Mouse (Mus musculus): ENCODE results near the gene Kcng3. TPM values are rescaled to one million over a fixed set of nuclear protein-coding genes. Genes with fewer than 3 reads are reported as not detected.

Kcng3 gene
- total RNA-seq, 2 experiments from 2014 or later, result 4.0 to 4.9 TPM

DNA sequence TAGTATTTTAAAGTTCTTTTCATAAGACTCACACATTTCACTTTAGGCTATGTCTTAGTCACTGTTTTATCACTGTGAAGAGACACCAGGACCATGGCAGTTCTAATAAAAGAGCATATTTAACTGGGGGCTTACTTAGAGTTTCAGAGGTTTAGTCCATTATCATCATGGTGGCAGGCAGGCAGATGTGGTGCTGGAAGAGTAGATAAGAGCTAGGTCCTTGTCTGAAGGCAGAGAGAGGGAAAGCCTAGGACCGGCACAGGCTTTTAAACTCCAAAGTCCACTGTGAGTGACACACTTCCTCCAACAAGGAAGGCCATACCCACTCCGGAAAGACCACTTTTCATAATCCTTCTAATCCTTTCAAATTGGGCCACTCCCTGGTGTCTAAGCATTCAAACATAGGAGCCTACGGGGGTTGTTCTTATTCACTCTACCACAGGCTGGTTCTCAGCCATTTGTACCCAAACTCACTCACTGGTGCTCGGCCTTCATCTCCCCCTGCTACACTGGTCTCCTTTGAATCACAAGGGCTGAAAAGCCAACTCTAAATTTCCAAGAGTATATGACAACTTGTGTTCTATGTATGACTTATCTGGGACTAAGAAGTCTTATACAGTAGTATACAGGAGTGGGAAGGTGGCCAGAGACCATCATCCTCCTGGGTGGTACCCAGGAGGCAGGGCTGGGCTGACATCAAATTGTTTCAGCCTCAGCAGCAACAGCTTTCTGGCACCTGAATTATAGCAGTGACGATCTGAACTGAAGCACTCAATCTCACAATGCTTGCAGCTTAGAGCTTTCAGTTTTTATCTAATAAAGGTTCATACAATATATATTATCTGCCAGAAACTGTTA is 69.3 kb downstream of the Kcng3 start:
- DNase-seq, result no peak
- intact Hi-C loops (cut with DNase I), result no loop called here

- intact Hi-C loops (cut with DNase I), result no loop called here
- no peak for DNase-seq
These were observed 72.6 kb downstream of the Kcng3 start for GRCm38 (mm10) chr17:83559081-83559480.

GRCm38 (mm10) chr17:83555836-83556235 is 75.9 kb downstream of the Kcng3 start:
- DNase-seq, result no peak

GRCm38 (mm10) chr17:83554997-83555396 is 76.7 kb downstream of the Kcng3 start:
- DNase-seq, result no peak
- intact Hi-C loops (cut with DNase I), result no loop called here

More at GRCm38 (mm10) chr17:83555836-83556235, 75.9 kb downstream of the Kcng3 start:
- intact Hi-C loops (cut with DNase I), result no loop called here

DNA sequence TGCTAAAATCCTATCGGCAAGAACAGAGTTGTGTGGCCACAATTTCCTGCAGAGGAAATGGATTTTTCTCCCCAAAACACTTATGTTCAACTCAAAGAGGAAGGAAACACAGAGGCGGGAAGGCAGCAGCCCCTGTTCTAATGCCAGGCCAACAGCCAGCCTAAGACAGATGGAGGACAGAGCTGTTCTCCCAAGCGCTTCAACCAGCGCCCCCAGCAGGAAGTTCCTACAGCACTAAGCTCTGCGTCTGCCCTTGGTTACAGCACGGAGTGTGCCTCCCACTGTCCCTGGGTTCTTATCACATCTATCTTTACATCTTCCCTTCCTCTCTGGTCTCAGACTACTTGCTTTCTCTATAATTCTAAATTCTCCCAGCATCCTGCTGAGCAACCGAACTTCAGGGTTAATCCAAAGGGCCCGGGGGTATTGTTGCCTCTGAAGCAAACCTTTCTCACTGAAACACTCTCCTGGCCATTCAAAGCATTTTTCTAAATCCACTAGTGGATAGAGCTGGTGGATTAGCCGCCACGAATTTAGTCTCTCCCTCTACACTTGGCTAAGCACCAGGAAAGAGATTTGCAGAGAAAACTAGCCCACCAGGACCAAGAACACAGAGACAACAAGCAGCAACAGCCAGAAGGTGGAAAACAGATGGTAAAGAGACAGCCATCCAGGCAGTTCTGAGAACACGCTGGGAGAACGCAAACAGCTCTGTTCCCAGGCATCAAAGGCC is 83.0 kb downstream of the Kcng3 start:
- DNase-seq, result peak; percentile 70

DNA sequence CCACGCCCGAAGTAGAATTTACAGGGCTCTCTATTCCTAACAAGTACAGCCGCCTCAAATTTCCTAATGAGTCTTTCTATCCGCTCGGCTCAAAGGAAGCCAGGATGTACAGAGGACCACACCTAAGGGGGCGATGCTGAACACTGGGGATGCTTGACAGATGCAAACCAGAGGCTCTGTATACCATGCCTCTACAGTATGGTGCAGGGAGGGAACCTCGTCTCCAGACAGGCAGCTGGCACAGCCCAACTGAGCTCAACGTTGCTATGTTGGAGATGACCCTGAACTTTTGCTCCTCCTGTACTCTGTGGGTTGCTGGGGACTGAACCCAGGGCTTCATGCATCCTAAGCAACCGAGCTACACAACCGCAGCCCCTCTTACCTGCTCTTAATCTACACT is 84.5 kb downstream of the Kcng3 start:
- intact Hi-C loops (cut with DNase I), result no loop called here
- DNase-seq, result no peak

More for the DNA sequence above, 83.0 kb downstream of the Kcng3 start:
- intact Hi-C loops (cut with DNase I), result no loop called here

DNA sequence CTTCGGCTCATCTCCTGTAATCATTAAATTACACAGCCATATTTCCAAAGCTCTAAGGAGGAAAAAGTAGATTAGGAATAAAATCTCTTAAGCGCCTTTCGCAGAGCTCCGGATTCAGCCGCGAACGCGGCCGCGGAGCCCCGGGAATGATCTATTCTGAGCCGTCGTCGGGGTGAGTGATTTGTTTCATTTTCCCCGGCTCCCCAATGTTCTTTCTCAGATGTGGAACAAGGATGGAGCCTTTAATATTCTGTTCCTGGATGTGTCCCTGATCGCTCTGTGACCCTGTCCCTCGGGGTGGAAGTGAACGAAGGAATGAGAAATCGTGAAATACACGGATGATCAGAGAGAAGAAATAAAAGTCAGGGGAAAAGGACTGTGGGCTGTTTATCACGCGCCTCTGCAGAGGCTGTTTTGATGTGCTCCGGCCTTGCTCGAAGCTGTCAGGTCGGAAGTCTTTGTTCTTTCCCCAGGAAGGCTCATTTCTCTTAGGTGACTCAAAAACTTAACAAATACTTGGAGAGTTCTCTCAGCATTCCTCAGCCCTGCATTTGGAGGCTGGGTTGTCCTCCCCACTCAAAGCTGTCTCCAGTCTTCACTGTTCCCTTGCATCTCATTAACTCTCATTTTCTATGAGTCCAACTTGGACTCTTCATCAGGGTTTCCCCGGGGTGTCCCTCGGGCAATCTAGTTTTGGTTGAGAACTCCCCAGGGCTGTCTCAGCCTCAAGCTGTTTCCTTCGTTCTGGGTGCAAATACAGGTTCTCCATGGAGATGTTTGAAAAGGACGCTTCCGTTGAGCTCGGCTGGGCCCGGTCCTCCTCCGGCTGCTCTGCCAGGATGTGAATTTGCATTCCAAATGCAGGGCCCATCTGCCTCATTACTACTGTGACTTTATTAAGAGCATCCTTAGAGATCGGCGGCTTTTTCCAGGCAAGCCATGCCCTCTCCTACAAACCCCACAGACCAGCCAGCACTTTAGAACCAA is 85.6 kb downstream of the Kcng3 start:
- intact Hi-C loops (cut with DNase I), result no loop called here
- DNase-seq, result peak; percentile 46

DNA sequence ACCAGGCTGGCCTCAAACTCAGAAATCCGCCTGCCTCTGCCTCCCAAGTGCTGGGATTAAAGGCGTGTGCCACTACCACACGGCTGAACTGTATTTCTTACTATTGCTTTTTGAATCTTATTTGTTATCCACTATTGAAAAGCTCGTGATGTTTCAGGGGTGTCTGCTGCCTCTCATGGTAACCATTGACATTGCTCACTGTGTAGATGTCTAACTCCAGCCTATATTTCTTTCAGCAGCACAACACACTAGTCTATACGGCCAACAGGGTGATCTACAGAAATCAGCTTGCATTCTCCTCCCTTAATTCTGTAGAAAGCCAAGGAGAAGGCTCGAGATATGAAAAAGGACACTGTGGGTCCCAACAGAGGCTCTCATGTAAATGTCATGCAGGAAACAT is 86.4 kb downstream of the Kcng3 start:
- intact Hi-C loops (cut with DNase I), result no loop called here
- DNase-seq, result no peak

- no peak for DNase-seq
- intact Hi-C loops (cut with DNase I), result no loop called here
These were observed 89.3 kb downstream of the Kcng3 start for GRCm38 (mm10) chr17:83542424-83542823.

GRCm38 (mm10) chr17:83539262-83540037 is 92.2 kb downstream of the Kcng3 start:
- no peak for DNase-seq
- intact Hi-C loops (cut with DNase I), result no loop called here

- DNase-seq, result no peak
- intact Hi-C loops (cut with DNase I), result no loop called here
These were observed 93.0 kb downstream of the Kcng3 start for GRCm38 (mm10) chr17:83538694-83539093.

- no peak for DNase-seq
- intact Hi-C loops (cut with DNase I), result no loop called here
These were observed 93.6 kb downstream of the Kcng3 start for GRCm38 (mm10) chr17:83538141-83538540.

Other genes starting within 250 kb of the Kcng3 start
- gene Cox7a2l, start 114.6 kb downstream of the Kcng3 start, total RNA-seq (2021), result 100 to 1,000 TPM; 158 TPM
- gene Mta3, start 74.3 kb upstream of the Kcng3 start, total RNA-seq (2021), result 10 to 100 TPM; 56.0 to 61.5 TPM
- under 1 TPM in 1 of 2 experiments, not detected in 1; 0.20 TPM for gene Haao, start 216.1 kb upstream of the Kcng3 start, total RNA-seq (2021)